Mouse (Mus musculus): ENCODE results near the gene Lingo3.
"Not testable (repeated sequence)": the region's sequence is repeated elsewhere in the genome, so short reads cannot be mapped to it uniquely, and the experiment has no call there.

The Lingo3 gene

GRCm38 (mm10) chr10:80843087-80843930 is 530 bp downstream of the Lingo3 start:
- no peak for DNase-seq (ENCODE audit: low read depth, low spot score)

GRCm38 (mm10) chr10:80842334-80842733 is 1.5 kb downstream of the Lingo3 start:
- no peak for DNase-seq (ENCODE audit: low read depth, low spot score)

- DNase-seq (ENCODE audit: low read depth, low spot score) = no peak
Observed at GRCm38 (mm10) chr10:80841685-80842084, 2.2 kb downstream of the Lingo3 start.

- DNase-seq (ENCODE audit: low read depth, low spot score) = no peak
Observed at GRCm38 (mm10) chr10:80839848-80840247, 4.0 kb downstream of the Lingo3 start.

DNA sequence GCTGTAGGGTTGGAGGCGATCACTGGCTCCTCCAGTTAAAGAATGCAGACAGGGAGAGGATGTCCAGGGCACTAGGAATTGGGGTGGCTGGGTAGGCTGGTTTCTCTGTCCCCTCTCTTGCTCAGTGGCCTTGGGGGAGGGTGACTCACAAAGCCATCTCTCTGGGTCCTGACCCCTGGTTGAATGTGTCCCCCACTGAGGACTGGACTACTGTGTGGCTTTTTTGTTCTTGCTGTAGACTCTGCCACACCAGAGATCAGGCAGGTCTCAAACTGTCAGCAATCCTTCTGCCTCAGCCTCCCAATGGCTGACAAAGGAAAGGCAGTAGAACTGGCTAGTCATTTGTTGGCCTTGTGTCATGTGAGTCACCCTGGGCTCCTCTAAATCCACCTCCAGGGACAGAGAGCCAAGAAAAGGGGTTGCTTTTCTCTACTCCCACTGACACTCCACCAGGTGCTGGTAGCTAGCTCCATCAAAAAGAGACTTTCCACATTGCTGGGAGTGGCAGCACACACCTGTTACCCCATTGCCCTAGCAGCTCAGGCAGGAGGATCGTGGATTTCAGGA is 5.4 kb downstream of the Lingo3 start:
- no peak for DNase-seq (ENCODE audit: low read depth, low spot score)

- DNase-seq (ENCODE audit: low read depth, low spot score) = no peak
Observed at GRCm38 (mm10) chr10:80837827-80838226, 6.0 kb downstream of the Lingo3 start.

DNA sequence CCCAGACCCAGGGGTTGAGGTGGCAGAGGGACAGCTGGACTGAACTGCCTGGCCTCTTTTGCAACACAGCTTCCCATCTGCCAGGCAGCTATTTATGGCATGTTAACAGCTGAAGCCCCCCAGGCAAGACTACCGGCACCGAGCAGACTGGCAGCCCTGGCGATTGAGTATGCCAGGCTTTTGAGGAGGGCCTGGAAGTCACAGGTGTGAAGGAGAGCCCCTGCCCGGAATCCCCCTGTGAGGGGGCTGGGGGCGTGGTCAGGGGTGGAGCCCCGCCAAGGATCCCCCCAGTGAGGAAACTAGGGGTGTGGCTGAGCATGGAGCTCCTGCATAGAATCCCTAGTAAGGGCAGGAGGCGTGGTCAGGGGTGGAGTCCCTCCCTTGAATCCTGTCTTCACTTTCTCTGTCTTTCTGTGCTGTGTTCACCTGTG is 6.9 kb downstream of the Lingo3 start:
- no peak for DNase-seq (ENCODE audit: low read depth, low spot score)

- no peak for DNase-seq (ENCODE audit: low read depth, low spot score)
Observed at GRCm38 (mm10) chr10:80835617-80836016, 8.2 kb downstream of the Lingo3 start.

GRCm38 (mm10) chr10:80832818-80833217 is 11.0 kb downstream of the Lingo3 start:
- no peak for DNase-seq (ENCODE audit: low read depth, low spot score)

DNA sequence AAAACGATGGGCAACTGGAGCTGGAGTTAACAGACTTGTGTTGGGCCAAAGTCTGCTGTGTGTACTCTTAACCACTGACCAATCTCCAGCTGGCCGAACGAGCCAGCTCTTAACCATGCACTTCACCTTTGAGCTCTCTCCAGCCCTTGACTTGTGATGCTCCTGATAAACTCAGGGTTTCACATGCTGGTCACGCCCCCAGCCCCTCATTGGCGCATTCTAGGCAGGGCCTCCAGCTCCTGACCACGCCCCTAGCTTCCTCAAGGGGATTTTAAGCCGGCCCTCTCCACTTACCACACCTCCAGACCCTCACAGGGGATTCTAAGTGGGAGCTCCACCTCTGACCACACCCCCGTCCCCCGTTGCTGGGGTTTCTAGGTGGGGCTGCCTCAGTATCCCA is 12.7 kb downstream of the Lingo3 start:
- DNase-seq (ENCODE audit: low read depth, low spot score) = peak; percentile 84

DNA sequence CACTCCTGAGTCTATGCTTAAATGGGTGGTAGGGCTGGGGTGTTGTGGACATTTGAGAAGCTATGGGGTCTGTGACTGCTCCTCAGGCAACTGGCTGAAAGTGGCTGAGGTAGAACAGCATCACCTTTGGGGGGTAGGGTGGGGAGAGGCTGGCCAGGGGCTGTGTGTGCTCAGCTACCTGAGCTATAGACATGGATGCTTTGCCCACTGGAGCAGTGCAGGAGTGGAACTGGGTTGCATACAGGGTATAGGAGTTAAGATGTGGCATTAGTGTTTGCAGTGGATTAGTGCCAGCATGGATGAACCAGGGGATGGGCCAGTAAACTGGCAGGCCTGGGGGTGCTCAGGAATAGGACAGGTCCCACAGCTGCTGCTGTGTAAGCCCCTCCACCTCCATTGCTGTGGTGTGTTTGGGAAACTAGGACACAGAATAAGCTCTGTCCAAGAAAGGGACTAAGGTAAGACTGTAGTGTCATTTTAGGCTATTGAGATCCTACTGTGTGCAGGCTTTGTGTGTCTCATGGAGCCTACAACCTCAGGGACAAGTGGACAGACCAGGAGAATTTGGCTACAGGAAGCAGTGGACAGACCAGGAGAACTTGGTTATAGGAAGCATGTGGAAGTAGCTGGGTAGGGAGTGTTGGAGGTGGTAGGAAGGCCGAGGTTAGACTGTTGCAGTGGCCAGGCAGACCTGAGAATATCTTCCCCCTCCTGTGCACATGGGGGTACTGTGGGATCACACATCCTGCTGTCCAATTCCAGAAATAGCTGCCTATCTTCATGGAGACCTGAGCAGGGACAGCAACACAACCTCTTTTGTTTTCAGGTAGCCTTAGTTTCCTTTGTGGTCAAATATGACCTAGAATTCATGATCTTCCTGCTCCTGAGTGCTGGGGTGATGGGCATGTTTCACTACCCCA is 14.2 kb downstream of the Lingo3 start:
- DNase-seq (ENCODE audit: low read depth, low spot score) = no peak

GRCm38 (mm10) chr10:80828587-80828986 is 15.3 kb downstream of the Lingo3 start:
- DNase-seq (ENCODE audit: low read depth, low spot score) = not testable (repeated sequence)

DNA sequence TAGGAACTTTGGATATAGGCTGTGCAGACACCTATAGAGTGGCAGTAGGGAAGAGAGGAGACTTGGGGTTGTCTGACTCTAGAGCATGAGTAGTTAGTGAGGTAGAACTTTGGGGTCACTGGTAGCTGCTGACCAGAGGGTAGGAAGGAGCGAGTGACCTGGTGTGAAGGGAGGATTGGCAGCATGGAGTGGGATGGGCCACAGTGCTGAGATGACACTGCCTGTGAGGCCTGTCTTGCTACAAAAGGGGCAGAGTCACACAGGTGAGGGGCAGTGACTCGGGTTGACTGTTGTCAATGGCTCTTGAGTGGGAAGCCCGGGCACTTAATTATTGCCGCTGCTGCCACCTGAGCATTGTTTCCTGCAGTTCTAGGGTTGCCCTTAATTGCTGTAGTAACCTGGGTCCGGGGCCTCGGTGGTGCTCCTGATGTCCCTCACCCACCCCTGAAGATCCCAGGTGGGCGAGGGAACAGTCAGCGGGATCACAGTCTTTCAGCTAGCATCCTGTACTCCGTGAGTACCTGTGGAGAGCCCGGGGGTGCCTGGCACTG is 15.9 kb downstream of the Lingo3 start:
- no peak for DNase-seq (ENCODE audit: low read depth, low spot score)

GRCm38 (mm10) chr10:80827063-80827869 is 16.6 kb downstream of the Lingo3 start:
- DNase-seq (ENCODE audit: low read depth, low spot score) = no peak

DNA sequence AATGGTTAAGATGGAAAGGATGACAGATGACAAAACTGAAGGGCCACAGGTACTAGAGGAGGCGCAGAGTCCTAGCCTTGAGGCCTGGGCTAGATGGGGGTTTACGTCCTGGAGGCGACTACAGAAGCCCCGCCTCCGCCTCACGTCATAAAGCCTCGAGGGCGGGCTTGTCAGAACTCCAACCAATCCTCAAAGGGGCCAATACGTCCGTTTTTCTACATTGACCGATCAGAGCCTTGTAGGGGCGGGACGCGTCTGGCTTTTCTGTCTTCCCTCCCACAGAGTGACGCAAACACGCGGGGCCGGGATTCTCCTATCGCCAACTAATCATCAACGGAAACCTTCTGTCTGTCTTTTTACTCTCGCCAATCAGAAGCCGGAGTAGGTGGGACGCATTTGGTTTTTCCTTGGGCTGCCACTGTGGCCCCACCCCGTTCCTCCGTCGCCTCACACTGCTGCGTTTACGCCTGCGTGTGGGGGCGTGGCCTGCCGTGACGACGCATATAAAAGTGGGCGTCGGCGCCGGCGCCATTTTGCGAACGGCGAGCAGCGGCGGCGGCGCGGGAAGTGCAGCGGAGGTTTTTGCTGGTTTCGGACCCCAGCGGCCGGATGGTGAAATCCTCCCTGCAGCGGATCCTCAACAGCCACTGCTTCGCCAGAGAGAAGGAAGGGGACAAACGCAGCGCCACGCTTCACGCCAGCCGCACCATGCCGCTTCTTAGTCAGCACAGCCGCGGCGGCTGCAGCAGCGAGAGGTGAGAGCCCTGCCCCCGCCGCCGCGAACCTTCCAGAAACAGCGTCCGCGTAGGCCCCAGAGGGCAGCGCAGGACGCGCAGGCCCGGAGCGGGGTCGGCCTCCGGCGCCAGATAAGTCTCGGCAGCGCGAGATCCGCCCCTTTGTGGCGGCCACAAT is 17.4 kb downstream of the Lingo3 start, which contains the start of gene Oaz1:
TSS of gene Oaz1 (plus strand) at position 506 of the 912 bp plus-strand sequence.
- peak; percentile 99 for DNase-seq (ENCODE audit: low read depth, low spot score)

DNA sequence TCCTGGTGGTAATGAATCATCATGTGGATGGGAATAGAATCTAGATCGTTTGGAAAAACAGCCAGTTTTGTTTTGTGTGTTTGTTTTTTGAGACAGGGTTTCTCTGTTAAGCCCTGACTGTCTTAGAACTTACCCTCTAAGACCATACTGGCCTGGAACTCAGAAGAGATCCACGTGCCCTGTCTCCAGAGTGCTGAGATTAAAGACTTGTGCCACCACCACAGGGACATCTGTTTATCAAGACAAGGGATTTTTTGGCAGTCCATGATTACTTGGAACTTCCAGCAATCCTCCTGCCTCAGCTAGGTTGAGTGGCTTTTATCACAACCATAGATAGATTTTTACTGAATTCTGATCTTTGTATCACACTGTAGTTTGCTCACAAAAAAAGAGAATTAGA is 19.0 kb downstream of the Lingo3 start:
- DNase-seq (ENCODE audit: low read depth, low spot score) = no peak

- no peak for DNase-seq (ENCODE audit: low read depth, low spot score)
Observed at GRCm38 (mm10) chr10:80823847-80824643, 19.8 kb downstream of the Lingo3 start.

- DNase-seq (ENCODE audit: low read depth, low spot score) = no peak
Observed at GRCm38 (mm10) chr10:80823316-80823715, 20.5 kb downstream of the Lingo3 start.

GRCm38 (mm10) chr10:80822528-80822927 is 21.3 kb downstream of the Lingo3 start:
- DNase-seq (ENCODE audit: low read depth, low spot score) = no peak
